Mouse (Mus musculus) testis, adult 2 months (tissue): Measurements from ENCODE around the gene Upf3b.

Experiments used
- CTCF ChIP-seq: fragments of 200-500 bp; IDR thresholded peaks from 2 replicates; pipeline ENCODE4 v1.5.1; 2012; ENCODE audit warnings: low read depth, mild to moderate bottlenecking, inconsistent platforms, low read length, moderate library complexity; ENCODE audit not compliant: control insufficient read depth, insufficient read depth, insufficient replicate concordance
- POLR2A ChIP-seq: fragments of 200-500 bp; IDR thresholded peaks from 2 replicates; pipeline ENCODE4 v1.6.1; 2012; ENCODE audit warnings: low read depth, mild to moderate bottlenecking, inconsistent platforms, low read length, moderate library complexity; ENCODE audit not compliant: control insufficient read depth

DNA sequence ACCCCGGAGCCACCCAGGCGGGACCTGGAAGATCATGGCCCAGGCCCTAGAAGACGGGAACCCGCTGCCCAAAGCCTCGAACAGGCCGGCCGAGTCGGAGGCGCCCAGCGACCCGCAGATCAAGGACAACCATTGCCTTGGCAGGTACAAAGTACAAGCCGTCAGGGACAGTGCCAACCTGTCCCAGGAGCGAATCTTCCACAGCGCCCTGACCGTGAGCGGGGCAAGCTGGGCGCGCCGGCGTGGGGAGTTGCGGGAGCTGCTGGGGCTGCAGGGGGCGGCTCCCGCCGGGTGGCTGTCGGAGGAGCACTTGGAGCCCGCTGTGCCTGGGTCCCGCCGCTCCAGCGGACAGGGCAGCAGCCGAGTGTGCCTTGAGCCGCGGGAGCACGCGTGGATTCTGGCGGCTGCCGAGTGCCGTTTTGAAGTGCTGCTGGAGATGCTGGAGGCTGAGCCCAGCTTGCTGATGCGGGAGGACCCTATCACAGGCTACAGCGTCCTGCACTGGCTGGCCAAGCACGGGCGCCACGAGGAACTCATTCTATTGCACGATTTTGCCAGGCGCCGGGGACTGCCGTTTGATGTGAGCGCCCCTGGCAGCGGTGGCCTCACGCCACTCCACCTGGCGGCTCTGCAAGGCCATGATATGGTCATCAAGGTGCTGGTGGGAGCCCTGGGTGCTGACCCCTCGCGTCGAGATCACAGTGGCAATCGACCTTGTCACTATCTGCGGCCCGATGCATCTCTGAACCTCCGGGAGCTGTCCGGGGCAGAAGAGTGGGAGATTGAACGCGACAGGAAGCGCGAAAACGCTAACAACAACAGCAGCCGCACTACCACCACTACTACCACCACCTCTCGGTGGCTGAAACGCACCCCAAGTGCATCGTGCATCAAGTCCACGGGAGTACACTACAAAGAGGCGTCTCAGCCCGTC lies 61.0 kb downstream of the Upf3b start:
- TF ChIP-seq CTCF (no peak), POLR2A (no peak)
